10 mouse cellular contexts compared by ENCODE assay signal in genomic region chr9:95472926-95473325, GRCm38 (mm10). TPM values are rescaled to one million over a fixed set of nuclear protein-coding genes. Genes with fewer than 3 reads are reported as not detected.
A peak's percentile ranks its signal among the peaks of the same experiment; 100 is the strongest.
DNase-seq lines count a peak whose midpoint lies in the region; ATAC-seq and TF ChIP-seq lines count a peak whose summit lies in the region.
"Had no signal": no experiment of that assay in that cellular context is flagged by ENCODE, and none has a peak within 500 bp of the region (broad histone marks: within the 10 kb centered on the region; RNA-seq: fewer than 3 reads in every experiment).

No protein-coding gene starts in this region.

- TF ChIP-seq POLR2A in limb, embryonic 14.5 days (IDR thresholded peaks at IDR 0.05; ENCODE audit: borderline replicate concordance, extremely low read depth, insufficient read depth, insufficient read length): no peak

- peaks cover 63% of the 10 kb centered on the region for H3K36me3 ChIP-seq in limb, embryonic 14.5 days (ENCODE audit: control insufficient read depth, insufficient read depth, low read length)
- H3K36me3 ChIP-seq in limb, embryonic 10.5 days: peaks cover 96% of the 10 kb centered on the region
- H3K36me3 ChIP-seq in ES-E14 (ENCODE audit: control insufficient read depth, insufficient read depth, low read length, poor library complexity, severe bottlenecking): peaks cover 21% of the 10 kb centered on the region

- H3K4me1 ChIP-seq in limb, embryonic 14.5 days (ENCODE audit: control insufficient read depth, insufficient read depth, low read length): no peaks in the 10 kb centered on the region
- no peaks in the 10 kb centered on the region for H3K4me1 ChIP-seq in limb, embryonic 10.5 days
- no peaks in the 10 kb centered on the region for H3K4me1 ChIP-seq in ES-E14 (ENCODE audit: control insufficient read depth in 2 of 2, insufficient read depth in 2 of 2, low read length in 2 of 2, poor library complexity in 1 of 2)
- H3K4me1 ChIP-seq: midbrain, embryonic 15.5 days; stomach, embryonic 15.5 days had no signal

- DNase-seq in limb, embryonic 14.5 days (ENCODE audit: low spot score): peak; percentile 76
- no peak for DNase-seq in limb, embryonic 10.5 days (ENCODE audit: low spot score)
- peak; percentile 31 for DNase-seq in ES-E14 (ENCODE audit: low read depth, low spot score)
- peak; percentile 76 for DNase-seq in brain, adult 2 months (ENCODE audit: low read depth, low spot score)
- DNase-seq in lung, postnatal 25 days (ENCODE audit: low spot score): peak; percentile 18
- no peak for DNase-seq in gastrocnemius, postnatal 25 days
- DNase-seq: cerebellum, adult 11-12 months had no signal

- H3K9ac ChIP-seq in limb, embryonic 14.5 days (ENCODE audit: low read depth, low read length, severe bottlenecking): no peak overlapping the region
- H3K9ac ChIP-seq in ES-E14 (ENCODE audit: insufficient read depth, low read depth, low read length, poor library complexity, severe bottlenecking): no peak overlapping the region
- H3K9ac ChIP-seq: midbrain, embryonic 15.5 days; stomach, embryonic 15.5 days had no signal

- no peak overlapping the region for H3K27ac ChIP-seq in limb, embryonic 14.5 days (replicated peaks; ENCODE audit: low read depth, low read length)
- no peak overlapping the region for H3K27ac ChIP-seq in limb, embryonic 10.5 days
- H3K27ac ChIP-seq in ES-E14 (ENCODE audit: insufficient read depth, low read depth, low read length, poor library complexity, severe bottlenecking): no peak overlapping the region
- H3K27ac ChIP-seq: midbrain, embryonic 15.5 days; stomach, embryonic 15.5 days had no signal

- ATAC-seq in limb, embryonic 14.5 days (ENCODE audit: low FRiP score, low read depth): no peak
- no peak for ATAC-seq in erythroid progenitor cell, adult 5-6 weeks (replicated peaks; ENCODE audit: low FRiP score, poor library complexity, severe bottlenecking)
- ATAC-seq: midbrain, embryonic 15.5 days had no signal

- in situ Hi-C loops in ES-E14 (cut with MboI; ENCODE audit: low sequenced_read_pairs in 2 of 2, unreplicated experiment in 2 of 2): no loop called here

- no peak overlapping the region for H3K4me2 ChIP-seq in limb, embryonic 14.5 days (replicated peaks; ENCODE audit: low read depth, low read length, severe bottlenecking)
- H3K4me2 ChIP-seq: midbrain, embryonic 15.5 days; stomach, embryonic 15.5 days had no signal

- WGBS in limb, embryonic 14.5 days: 95% methylated on average over 1 of the region's 1 CpGs
- WGBS in limb, embryonic 10.5 days: 91% methylated on average over 1 of the region's 1 CpGs

- H3K4me3 ChIP-seq in limb, embryonic 14.5 days (replicated peaks; ENCODE audit: low read length): no peak overlapping the region
- H3K4me3 ChIP-seq in limb, embryonic 10.5 days: no peak overlapping the region
- H3K4me3 ChIP-seq in ES-E14 (ENCODE audit: insufficient read depth in 1 of 2, low read depth in 1 of 2, low read length in 2 of 2, poor library complexity in 1 of 2, severe bottlenecking in 1 of 2): no peak overlapping the region
- H3K4me3 ChIP-seq: midbrain, embryonic 15.5 days; stomach, embryonic 15.5 days had no signal

- no peaks in the 10 kb centered on the region for H3K27me3 ChIP-seq in limb, embryonic 14.5 days (ENCODE audit: control insufficient read depth, insufficient read depth, low read length)
- H3K27me3 ChIP-seq in limb, embryonic 10.5 days (ENCODE audit: low read depth, poor library complexity, severe bottlenecking): no peaks in the 10 kb centered on the region
- H3K27me3 ChIP-seq: midbrain, embryonic 15.5 days; stomach, embryonic 15.5 days had no signal

- H3K9me3 ChIP-seq in limb, embryonic 14.5 days (ENCODE audit: control insufficient read depth, low read length): no peaks in the 10 kb centered on the region
- H3K9me3 ChIP-seq in limb, embryonic 10.5 days (replicated peaks): no peaks in the 10 kb centered on the region
- no peaks in the 10 kb centered on the region for H3K9me3 ChIP-seq in ES-E14 (ENCODE audit: control insufficient read depth, insufficient read depth, low read depth, low read length)
- H3K9me3 ChIP-seq: midbrain, embryonic 15.5 days; stomach, embryonic 15.5 days had no signal

TF ChIP-seq in ES-E14, 5 proteins besides CTCF, POLR2A, EP300 and RAD21:
- TF ChIP-seq CHD2 (IDR thresholded peaks at IDR 0.05; ENCODE audit: low read depth, low read length): no peak
- TF ChIP-seq HCFC1 (IDR thresholded peaks at IDR 0.05; ENCODE audit: borderline replicate concordance, insufficient read depth, low read length): no peak
- TF ChIP-seq ZC3H11A (IDR thresholded peaks at IDR 0.05; ENCODE audit: borderline replicate concordance, low read depth, low read length): no peak
- TF ChIP-seq ZNF384 (IDR thresholded peaks at IDR 0.05; ENCODE audit: low read depth, low read length): no peak
- no peak for TF ChIP-seq MAFK (IDR thresholded peaks at IDR 0.05; ENCODE audit: insufficient read depth, low read depth, low read length)

RNA-seq across cellular contexts. Expression of gene U2surp, which starts 38.9 kb away (rescaled TPM):
- polyA plus RNA-seq in limb, embryonic 14.5 days (2012; rRNA removed): 22.4 and 35.3 TPM in 2 replicates
- polyA plus RNA-seq in limb, embryonic 14.5 days (2014; fragmentation: Nextera tagmentation; extraction: Ambion mirVana): 115 and 123 TPM in 2 replicates
- 124 and 130 TPM in 2 replicates for polyA plus RNA-seq in limb, embryonic 10.5 days (2016; fragmentation: Nextera tagmentation; extraction: Ambion mirVana)
- 88.7 and 95.3 TPM in 2 replicates for total RNA-seq in ES-E14 (2012; rRNA removed)
- 75.0 and 83.4 TPM in 2 replicates for total RNA-seq in erythroid progenitor cell, adult 5-6 weeks (2015; ENCODE audit: low replicate concordance)
- 85.3 and 99.3 TPM in 2 replicates for total RNA-seq in erythroid progenitor cell, adult 5-6 weeks (2017; ENCODE audit: low replicate concordance)
- total RNA-seq in gastrocnemius, postnatal 25 days (2021): 10 to 100 TPM; 22.1 to 22.9 TPM

Comparison
In these comparisons a context has a peak if more than half of its experiments do, and no peak if none do; other contexts are left out.
1. DNase-seq: peak in limb, embryonic 14.5 days (single experiment), ES-E14 (single experiment), brain, adult 2 months (single experiment) and lung, postnatal 25 days (single experiment); none in limb, embryonic 10.5 days (single experiment) and gastrocnemius, postnatal 25 days (single experiment).